Mouse (Mus musculus): ENCODE measurements at regions not wholly inside any gene's neighbourhood (a gene's known extent, or its start where the extent isn't known, plus 50 kb on each side); places are given as distances from the start of the nearest gene placed in this dataset.

GRCm38 (mm10) chr15:62937756-62938155 lies 907.2 kb downstream of the Gsdmc2 start:
- no peak for TF ChIP-seq GATA1 (IDR thresholded peaks at IDR 0.05; ENCODE audit: low read depth, low read length)
- TF ChIP-seq E2F4 (IDR thresholded peaks at IDR 0.05; ENCODE audit: borderline replicate concordance, low read depth, low read length), result no peak
- no peak for TF ChIP-seq CTCF (IDR thresholded peaks at IDR 0.05 in 2 of 3, conservative IDR thresholded peaks at IDR 0.05 in 1 of 3; ENCODE audit: control insufficient read depth in 1 of 3, insufficient read depth in 1 of 3, low read depth in 2 of 3, low read length in 3 of 3, poor library complexity in 1 of 3, severe bottlenecking in 1 of 3)
- no peak for TF ChIP-seq POLR2A (IDR thresholded peaks at IDR 0.05; ENCODE audit: control insufficient read depth in 1 of 2, insufficient read depth in 1 of 2, low read depth in 1 of 2, low read length in 2 of 2, poor library complexity in 1 of 2)
- no peak for TF ChIP-seq USF1 (IDR thresholded peaks at IDR 0.05; ENCODE audit: low read depth, low read length)
- no peak for TF ChIP-seq CHD1 (IDR thresholded peaks at IDR 0.05; ENCODE audit: low read depth, low read length)
- no peak for TF ChIP-seq JUND (IDR thresholded peaks at IDR 0.05; ENCODE audit: low read depth, low read length)
- no peak for TF ChIP-seq MAZ (IDR thresholded peaks at IDR 0.05; ENCODE audit: low read depth, low read length)
- no peak for TF ChIP-seq ZC3H11A (IDR thresholded peaks at IDR 0.05; ENCODE audit: low read depth, low read length)
- no peak for TF ChIP-seq ZMIZ1 (IDR thresholded peaks at IDR 0.05; ENCODE audit: low read depth, low read length)
